Mouse (Mus musculus) kidney, postnatal 0 days (tissue): ENCODE results near the gene Dennd1a. TPM values are rescaled to one million over a fixed set of nuclear protein-coding genes. Genes with fewer than 3 reads are reported as not detected.

ENCODE experiments used
- ATAC-seq: fragments of 200-750 bp; cut with Nextera tagmentation; replicated peaks from 2 replicates; pipeline ENCODE4 v1.8.0; 2017; ENCODE audit warnings: low read depth, moderate number of reproducible peaks, moderate TSS enrichment, moderate library complexity; ENCODE audit not compliant: low FRiP score
- DNase-seq: peaks from one replicate; pipeline ENCODE4 v3.0.0-alpha.2; 2016; ENCODE audit warnings: low spot score
- H3K27ac ChIP-seq: fragments of 300-500 bp; sonication (generic); 2 replicates; pipeline ENCODE4 v1.5.1; 2014; ENCODE audit warnings: mild to moderate bottlenecking
- H3K27me3 ChIP-seq: fragments of 300-500 bp; sonication (generic); 2 replicates; pipeline ENCODE4 v1.6.1; 2014; ENCODE audit warnings: low read length, mixed read lengths; ENCODE audit not compliant: insufficient read depth
- H3K36me3 ChIP-seq: fragments of 300-500 bp; sonication (generic); 2 replicates; pipeline ENCODE4 v1.6.1; 2014; ENCODE audit warnings: low read length, mixed read lengths; ENCODE audit not compliant: insufficient read depth
- H3K4me1 ChIP-seq: fragments of 300-500 bp; sonication (generic); replicated peaks from 2 replicates; pipeline ENCODE4 v1.6.1; 2014; ENCODE audit warnings: antibody characterized with exemption, low read length, mixed read lengths; ENCODE audit not compliant: insufficient read depth
- H3K4me2 ChIP-seq: fragments of 300-500 bp; sonication (generic); 2 replicates; pipeline ENCODE4 v1.6.1; 2014; ENCODE audit warnings: mild to moderate bottlenecking, low read length, moderate library complexity, mixed read lengths
- H3K4me3 ChIP-seq: fragments of 300-500 bp; sonication (generic); replicated peaks from 2 replicates; pipeline ENCODE4 v1.5.1; 2014; ENCODE audit warnings: low read depth, low read length
- H3K9ac ChIP-seq: fragments of 300-500 bp; sonication (generic); 2 replicates; pipeline ENCODE4 v1.6.1; 2014; ENCODE audit warnings: low read depth, low read length
- H3K9me3 ChIP-seq: fragments of 300-500 bp; sonication (generic); replicated peaks from 2 replicates; pipeline ENCODE4 v1.6.1; 2016; ENCODE audit warnings: low read length, inconsistent platforms, mixed read lengths
- CTCF ChIP-seq: IDR thresholded peaks from 2 replicates; pipeline ENCODE4 v1.5.1; 2016; ENCODE audit warnings: antibody characterized with exemption, low read depth, mild to moderate bottlenecking, moderate library complexity
- WGBS: fragments of 180-500 bp; shearing (Covaris S2); extraction: QIAGEN DNeasy Blood & Tissue Kit; methylation state at CpG from one replicate; pipeline ENCODE4 v1.1.7; 2014; 5-methylcytosine and 5-hydroxymethylcytosine counted together
- polyA plus RNA-seq: library from polyadenylated mRNA; unstranded; fragments of >200 nt; fragmentation: Nextera tagmentation; extraction: Ambion mirVana; gene quantifications from 2 replicates; pipeline ENCODE4 v1.2.1, GENCODE M21; 2015

Dennd1a gene
- polyA plus RNA-seq, 1 experiment from 2014 or later: 10.6 TPM

- no peak overlapping the region for H3K4me2 ChIP-seq
- DNase-seq (no peak), ATAC-seq (no peak)
- TF ChIP-seq CTCF: no peak
- H3K4me3 ChIP-seq: no peak overlapping the region
- H3K27me3 ChIP-seq: no peaks in the 10 kb centered on the region
- H3K36me3 ChIP-seq: no peaks in the 10 kb centered on the region
- no peaks in the 10 kb centered on the region for H3K9me3 ChIP-seq
- H3K27ac ChIP-seq: no peak overlapping the region
- H3K9ac ChIP-seq: no peak overlapping the region
- H3K4me1 ChIP-seq: no peaks in the 10 kb centered on the region
- WGBS: 85% methylated on average over 3 of the region's 3 CpGs
These were observed 203.9 kb downstream of the Dennd1a start for GRCm38 (mm10) chr2:38083251-38083650.

GRCm38 (mm10) chr2:38074495-38074894 lies 212.7 kb downstream of the Dennd1a start:
- Histone ChIP-seq H3K4me3 (no peak overlapping the region), H3K27me3 (no peaks in the 10 kb centered on the region), H3K36me3 (no peaks in the 10 kb centered on the region), H3K9me3 (no peaks in the 10 kb centered on the region), H3K4me2 (no peak overlapping the region), H3K9ac (no peak overlapping the region), H3K4me1 (no peaks in the 10 kb centered on the region), H3K27ac (no peak overlapping the region)
- WGBS: 43% methylated on average over 2 of the region's 2 CpGs
- ATAC-seq (no peak), DNase-seq (peak; percentile 51)
- no peak for TF ChIP-seq CTCF

- no peak overlapping the region for H3K4me3 ChIP-seq
- H3K9me3 ChIP-seq: no peaks in the 10 kb centered on the region
- no peak overlapping the region for H3K4me2 ChIP-seq
- TF ChIP-seq CTCF: no peak
- H3K36me3 ChIP-seq: no peaks in the 10 kb centered on the region
- H3K4me1 ChIP-seq: 0 out of 2 replicates have a peak, but pooled peaks cover 4% of the 10 kb centered on the region
- ATAC-seq: no peak
- no peak overlapping the region for H3K9ac ChIP-seq
- H3K27me3 ChIP-seq: no peaks in the 10 kb centered on the region
- H3K27ac ChIP-seq: no peak overlapping the region
- DNase-seq: no peak
These were observed 215.1 kb downstream of the Dennd1a start for GRCm38 (mm10) chr2:38072061-38072460.

- no peak for TF ChIP-seq CTCF
- ATAC-seq (no peak), DNase-seq (peak; percentile 63)
- 0 out of 2 replicates have a peak, but pooled peaks cover 4% of the 10 kb centered on the region for H3K4me1 ChIP-seq
- no peak overlapping the region for H3K4me3 ChIP-seq
- 3% methylated on average over 2 of the region's 2 CpGs for WGBS
- H3K27ac ChIP-seq: no peak overlapping the region; the same call in 1 of the 2 replicates
- H3K27me3 ChIP-seq: no peaks in the 10 kb centered on the region
- H3K36me3 ChIP-seq: no peaks in the 10 kb centered on the region
- no peaks in the 10 kb centered on the region for H3K9me3 ChIP-seq
- no peak overlapping the region for H3K9ac ChIP-seq
- no peak overlapping the region for H3K4me2 ChIP-seq
These were observed 219.0 kb downstream of the Dennd1a start for GRCm38 (mm10) chr2:38068171-38068572.

GRCm38 (mm10) chr2:38065914-38066313 lies 221.3 kb downstream of the Dennd1a start:
- no peaks in the 10 kb centered on the region for H3K36me3 ChIP-seq
- 64% methylated on average over 1 of the region's 1 CpGs for WGBS
- no peak overlapping the region for H3K9ac ChIP-seq
- no peaks in the 10 kb centered on the region for H3K9me3 ChIP-seq
- DNase-seq (no peak), ATAC-seq (no peak)
- H3K4me1 ChIP-seq: 0 out of 2 replicates have a peak, but pooled peaks cover 4% of the 10 kb centered on the region
- TF ChIP-seq CTCF: no peak
- H3K27ac ChIP-seq: no peak overlapping the region
- no peaks in the 10 kb centered on the region for H3K27me3 ChIP-seq
- H3K4me2 ChIP-seq: no peak overlapping the region
- H3K4me3 ChIP-seq: no peak overlapping the region

- ATAC-seq: no peak
- 78% methylated on average over 3 of the region's 3 CpGs for WGBS
- no peak for DNase-seq
- no peak for TF ChIP-seq CTCF
- no peaks in the 10 kb centered on the region for H3K27me3 ChIP-seq
- H3K4me2 ChIP-seq: no peak overlapping the region
- H3K4me1 ChIP-seq: 0 out of 2 replicates have a peak, but pooled peaks cover 4% of the 10 kb centered on the region
- H3K27ac ChIP-seq: no peak overlapping the region
- H3K36me3 ChIP-seq: no peaks in the 10 kb centered on the region
- H3K9me3 ChIP-seq: no peaks in the 10 kb centered on the region
- H3K9ac ChIP-seq: no peak overlapping the region
- no peak overlapping the region for H3K4me3 ChIP-seq
These were observed 222.9 kb downstream of the Dennd1a start for GRCm38 (mm10) chr2:38064266-38064665.

- H3K27me3 ChIP-seq: no peaks in the 10 kb centered on the region
- WGBS: 61% methylated on average over 1 of the region's 1 CpGs
- TF ChIP-seq CTCF: no peak
These were observed 225.0 kb downstream of the Dennd1a start for GRCm38 (mm10) chr2:38062156-38062555.

More at GRCm38 (mm10) chr2:38062156-38062555, 225.0 kb downstream of the Dennd1a start:
- Histone ChIP-seq H3K4me1 (no peaks in the 10 kb centered on the region), H3K4me3 (no peak overlapping the region), H3K9me3 (no peaks in the 10 kb centered on the region), H3K4me2 (no peak overlapping the region), H3K27ac (no peak overlapping the region), H3K36me3 (no peaks in the 10 kb centered on the region), H3K9ac (no peak overlapping the region)
- no peak for ATAC-seq
- no peak for DNase-seq
